ENCODE assay signal across 8 mouse cellular contexts in the genomic region with DNA sequence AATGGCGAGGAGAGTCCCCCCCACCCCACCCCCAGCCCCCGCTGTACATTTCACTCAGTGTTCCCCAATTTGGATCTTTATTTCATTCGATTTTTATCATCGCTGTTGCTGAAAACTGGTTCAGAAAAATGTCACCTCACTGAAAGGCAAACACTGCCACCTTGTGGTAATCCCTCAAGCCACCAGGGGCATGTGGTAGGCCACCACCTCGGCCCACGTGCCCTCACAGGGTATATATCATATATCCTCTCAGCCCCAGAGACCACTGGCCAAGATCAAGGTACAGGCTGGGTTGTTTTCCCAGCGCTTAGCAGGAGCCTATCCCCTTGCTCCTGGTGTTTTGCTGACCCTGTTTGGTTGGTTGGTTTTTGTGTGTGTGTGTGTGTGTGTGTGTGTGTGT. TPM values are rescaled to one million over a fixed set of nuclear protein-coding genes. Genes with fewer than 3 reads are reported as not detected.
DNase-seq lines count a peak whose midpoint lies in the region; ATAC-seq and TF ChIP-seq lines count a peak whose summit lies in the region.

No protein-coding gene starts in this region.

- no peaks in the 10 kb centered on the region for H3K27me3 ChIP-seq in liver, adult 2 months (ENCODE audit: control insufficient read depth, insufficient read depth, low read length)
- H3K27me3 ChIP-seq in liver, embryonic 12.5 days (replicated peaks), result 0 out of 2 replicates have a peak, but pooled peaks cover 5% of the 10 kb centered on the region
- no peaks in the 10 kb centered on the region for H3K27me3 ChIP-seq in Patski
- no peaks in the 10 kb centered on the region for H3K27me3 ChIP-seq in midbrain, postnatal 0 days (ENCODE audit: insufficient read depth, low read length)

- CTCF ChIA-PET in Patski (lab: Charles Lee), result interaction anchor here (1.0 to 3.1 kb wide), 4 partner anchors 10 to 68 kb away, joined by 3 to 7 read pairs (median 5); no protein-coding TSS in a partner anchor

- H3K79me2 ChIP-seq in liver, adult 2 months (ENCODE audit: control insufficient read depth, insufficient read depth, low read length), result no peaks in the 10 kb centered on the region

- 15% methylated on average over 7 of the region's 7 CpGs for WGBS in liver, adult 2 months
- WGBS in liver, embryonic 12.5 days (ENCODE audit: insufficient replicate concordance), result 17% methylated on average over 7 of the region's 7 CpGs
- 23% methylated on average over 7 of the region's 7 CpGs for WGBS in midbrain, postnatal 0 days

- H3K4me1 ChIP-seq in liver, adult 2 months (ENCODE audit: control insufficient read depth, insufficient read depth, low read length), result no peaks in the 10 kb centered on the region
- H3K4me1 ChIP-seq in liver, embryonic 12.5 days, result no peaks in the 10 kb centered on the region; the same call in 1 of the 2 replicates
- H3K4me1 ChIP-seq in midbrain, postnatal 0 days (ENCODE audit: insufficient read depth, low read length), result no peaks in the 10 kb centered on the region

- intact Hi-C loops in left cerebral cortex, postnatal 25 days (cut with DNase I), result loop anchor here (2.0 to 5.0 kb wide), 2 partner anchors 62 to 198 kb away; partner anchors contain the start of gene Kdelr1

- peak; percentile 59 for DNase-seq in liver, adult 2 months (ENCODE audit: extremely low read depth, low read depth, low spot score)
- DNase-seq in Patski (ENCODE audit: low read depth, low spot score), result peak; percentile 19
- peak; percentile 85 for DNase-seq in embryo, embryonic 11 days
- peak; percentile 36 to 47 for DNase-seq in left cerebral cortex, postnatal 25 days (ENCODE audit: low spot score in 2 of 2)
- peak; percentile 75 for DNase-seq in midbrain, postnatal 0 days (ENCODE audit: low spot score)
- DNase-seq in thymus, postnatal 36 days, result peak; percentile 65 to 70

- POLR2A ChIA-PET in Patski (lab: Charles Lee), result interaction anchor here (0.6 kb wide), 1 partner anchor 83 kb away, joined by 4 read pairs; no protein-coding TSS in a partner anchor

- no peak overlapping the region for H3K4me2 ChIP-seq in liver, embryonic 12.5 days
- H3K4me2 ChIP-seq in midbrain, postnatal 0 days (ENCODE audit: low read depth, low read length, poor library complexity, severe bottlenecking), result no peak overlapping the region

- no peak overlapping the region for H3K27ac ChIP-seq in liver, adult 2 months (replicated peaks; ENCODE audit: insufficient read depth, low read depth, low read length)
- no peak overlapping the region for H3K27ac ChIP-seq in liver, embryonic 12.5 days
- no peak overlapping the region for H3K27ac ChIP-seq in midbrain, postnatal 0 days (ENCODE audit: low read depth, low read length)

- H3K9ac ChIP-seq in liver, adult 2 months (ENCODE audit: low read depth, low read length), result no peak overlapping the region
- no peak overlapping the region for H3K9ac ChIP-seq in liver, embryonic 12.5 days
- H3K9ac ChIP-seq in midbrain, postnatal 0 days (replicated peaks; ENCODE audit: low read length, poor library complexity, severe bottlenecking), result no peak overlapping the region

- no peak for ATAC-seq in liver, embryonic 12.5 days
- ATAC-seq in Patski, result no peak
- ATAC-seq in hematopoietic stem cell, adult 5-6 weeks (replicated peaks in 1 of 2; ENCODE audit: insufficient read depth in 1 of 2, low FRiP score in 2 of 2, low TSS enrichment in 1 of 2, low read depth in 1 of 2, poor library complexity in 2 of 2, severe bottlenecking in 2 of 2), result peak; percentile 82 to 88; a peak in 3 of 4 replicates
- peak; percentile 56; the same call in 1 of the 2 replicates for ATAC-seq in midbrain, postnatal 0 days (ENCODE audit: low FRiP score)

- in situ Hi-C loops in Patski (cut with MboI; ENCODE audit: low pct_unique_long_range_greater_than_20kb), result no loop called here

- peak; percentile 86 for TF ChIP-seq CTCF in liver, adult 2 months (IDR thresholded peaks at IDR 0.05; ENCODE audit: low read depth, low read length)
- TF ChIP-seq CTCF in Patski (IDR thresholded peaks at IDR 0.05), result peak; percentile 58
- peak; percentile 82 for TF ChIP-seq CTCF in midbrain, postnatal 0 days (IDR thresholded peaks at IDR 0.05)

- no peak for TF ChIP-seq POLR2A in liver, adult 2 months (IDR thresholded peaks at IDR 0.05; ENCODE audit: extremely low read depth, insufficient read depth, low read length)

- H3K4me3 ChIP-seq in liver, adult 2 months (ENCODE audit: insufficient read depth, low read depth, low read length), result no peak overlapping the region
- no peak overlapping the region for H3K4me3 ChIP-seq in liver, embryonic 12.5 days
- H3K4me3 ChIP-seq in midbrain, postnatal 0 days (ENCODE audit: low read depth, low read length), result no peak overlapping the region

- H3K36me3 ChIP-seq in liver, adult 2 months (ENCODE audit: control insufficient read depth, insufficient read depth, low read length), result no peaks in the 10 kb centered on the region
- H3K36me3 ChIP-seq in liver, embryonic 12.5 days, result no peaks in the 10 kb centered on the region
- H3K36me3 ChIP-seq in midbrain, postnatal 0 days (ENCODE audit: insufficient read depth, low read length), result no peaks in the 10 kb centered on the region

- H3K9me3 ChIP-seq in liver, embryonic 12.5 days (replicated peaks), result peaks cover 7% of the 10 kb centered on the region; the same call in 1 of the 2 replicates
- H3K9me3 ChIP-seq in midbrain, postnatal 0 days (ENCODE audit: low read length), result no peaks in the 10 kb centered on the region

RNA-seq across cellular contexts. Expression of gene Ccdc114, which starts 11.2 kb away (rescaled TPM):
- total RNA-seq in liver, adult 2 months (2014; rRNA removed), result 0.18 TPM in 1 of 2 replicates, not detected in the other
- polyA plus RNA-seq in liver, adult 2 months (2012; rRNA removed), result 0.06 and 0.32 TPM in 2 replicates
- 1.6 and 2.0 TPM in 2 replicates for polyA plus RNA-seq in liver, embryonic 12.5 days (2016; fragmentation: Nextera tagmentation; extraction: Ambion mirVana)
- polyA plus RNA-seq in Patski (2021), result 0.64 TPM
- 3.2 and 6.8 TPM in 2 replicates for total RNA-seq in hematopoietic stem cell, adult 5-6 weeks (2017)
- total RNA-seq in left cerebral cortex, postnatal 25 days (2021), result 1 to 10 TPM; 1.6 to 2.9 TPM
- 4.2 and 7.2 TPM in 2 replicates for total RNA-seq in midbrain, postnatal 0 days (2014; rRNA removed)
- polyA plus RNA-seq in midbrain, postnatal 0 days (2015; fragmentation: Nextera tagmentation; extraction: Ambion mirVana), result 4.3 and 5.8 TPM in 2 replicates

RNA-seq across cellular contexts. Expression of gene Emp3, which starts 13.9 kb away (rescaled TPM):
- total RNA-seq in liver, adult 2 months (2014; rRNA removed), result 2.1 and 3.6 TPM in 2 replicates
- 8.5 and 13.6 TPM in 2 replicates for polyA plus RNA-seq in liver, adult 2 months (2012; rRNA removed)
- 61.6 and 68.2 TPM in 2 replicates for polyA plus RNA-seq in liver, embryonic 12.5 days (2016; fragmentation: Nextera tagmentation; extraction: Ambion mirVana)
- 26.7 TPM for polyA plus RNA-seq in Patski (2021)
- 193 and 200 TPM in 2 replicates for total RNA-seq in hematopoietic stem cell, adult 5-6 weeks (2017)
- total RNA-seq in left cerebral cortex, postnatal 25 days (2021), result 1 to 10 TPM; 6.6 to 7.2 TPM
- 12.8 and 17.0 TPM in 2 replicates for total RNA-seq in midbrain, postnatal 0 days (2014; rRNA removed)
- polyA plus RNA-seq in midbrain, postnatal 0 days (2015; fragmentation: Nextera tagmentation; extraction: Ambion mirVana), result 36.4 and 38.5 TPM in 2 replicates

RNA-seq across cellular contexts. Expression of gene Tmem143, which starts 38.4 kb away (rescaled TPM):
- 16.6 and 27.7 TPM in 2 replicates for total RNA-seq in liver, adult 2 months (2014; rRNA removed)
- 53.7 and 59.5 TPM in 2 replicates for polyA plus RNA-seq in liver, adult 2 months (2012; rRNA removed)
- polyA plus RNA-seq in liver, embryonic 12.5 days (2016; fragmentation: Nextera tagmentation; extraction: Ambion mirVana), result 3.8 and 3.9 TPM in 2 replicates
- 34.7 TPM for polyA plus RNA-seq in Patski (2021)
- total RNA-seq in hematopoietic stem cell, adult 5-6 weeks (2017), result 16.2 and 19.6 TPM in 2 replicates
- 10 to 100 TPM; 17.6 to 20.1 TPM for total RNA-seq in left cerebral cortex, postnatal 25 days (2021)
- total RNA-seq in midbrain, postnatal 0 days (2014; rRNA removed), result 27.4 and 41.6 TPM in 2 replicates
- 5.5 and 5.6 TPM in 2 replicates for polyA plus RNA-seq in midbrain, postnatal 0 days (2015; fragmentation: Nextera tagmentation; extraction: Ambion mirVana)

RNA-seq across cellular contexts. Expression of gene Syngr4, which starts 38.6 kb away (rescaled TPM):
- total RNA-seq in liver, adult 2 months (2014; rRNA removed), result not detected in 2 replicates
- polyA plus RNA-seq in liver, adult 2 months (2012; rRNA removed), result 0.12 TPM in 1 of 2 replicates, not detected in the other
- polyA plus RNA-seq in liver, embryonic 12.5 days (2016; fragmentation: Nextera tagmentation; extraction: Ambion mirVana), result 0.68 and 0.94 TPM in 2 replicates
- polyA plus RNA-seq in Patski (2021), result 0.63 TPM
- not detected in 2 replicates for total RNA-seq in hematopoietic stem cell, adult 5-6 weeks (2017)
- not detected for total RNA-seq in left cerebral cortex, postnatal 25 days (2021)
- total RNA-seq in midbrain, postnatal 0 days (2014; rRNA removed), result 0.38 TPM in 1 of 2 replicates, not detected in the other
- polyA plus RNA-seq in midbrain, postnatal 0 days (2015; fragmentation: Nextera tagmentation; extraction: Ambion mirVana), result 0.25 and 0.30 TPM in 2 replicates

RNA-seq across cellular contexts. Expression of gene Grin2d, which starts 56.9 kb away (rescaled TPM):
- total RNA-seq in liver, adult 2 months (2014; rRNA removed), result under 0.01 and 0.07 TPM in 2 replicates
- 0.19 and 0.20 TPM in 2 replicates for polyA plus RNA-seq in liver, adult 2 months (2012; rRNA removed)
- polyA plus RNA-seq in liver, embryonic 12.5 days (2016; fragmentation: Nextera tagmentation; extraction: Ambion mirVana), result 0.17 and 0.24 TPM in 2 replicates
- 1.9 TPM for polyA plus RNA-seq in Patski (2021)
- 0.10 and 0.31 TPM in 2 replicates for total RNA-seq in hematopoietic stem cell, adult 5-6 weeks (2017)
- total RNA-seq in left cerebral cortex, postnatal 25 days (2021), result 10 to 100 TPM; 10.9 TPM
- 51.6 and 51.7 TPM in 2 replicates for total RNA-seq in midbrain, postnatal 0 days (2014; rRNA removed)
- 5.4 and 6.6 TPM in 2 replicates for polyA plus RNA-seq in midbrain, postnatal 0 days (2015; fragmentation: Nextera tagmentation; extraction: Ambion mirVana)

Comparison
In these comparisons a context has a peak if more than half of its experiments do, and no peak if none do; other contexts are left out.
1. DNase-seq: peak in every context shown above with its lines; median percentile 85 in embryo, embryonic 11 days; 75 in midbrain, postnatal 0 days; 68 in thymus, postnatal 36 days; 59 in liver, adult 2 months; 42 in left cerebral cortex, postnatal 25 days; 19 in Patski.
2. ATAC-seq: peak in hematopoietic stem cell, adult 5-6 weeks (2 of 2) and midbrain, postnatal 0 days (single experiment); none in liver, embryonic 12.5 days (single experiment) and Patski (single experiment).
3. RNA of gene Emp3, which starts 13.9 kb away (total RNA-seq): 193 to 200 TPM in hematopoietic stem cell, adult 5-6 weeks; 12.8 to 17.0 TPM in midbrain, postnatal 0 days, 6.6 to 7.2 TPM in left cerebral cortex, postnatal 25 days and 2.1 to 3.6 TPM in liver, adult 2 months; every median in the first group is over 10 times any median in the second.
4. Peak in every context shown above with its lines, with median percentiles within 50 percentile points of each other: CTCF ChIP-seq.